Mouse (Mus musculus): ENCODE results near the gene Kcnk15.

The Kcnk15 gene

DNA sequence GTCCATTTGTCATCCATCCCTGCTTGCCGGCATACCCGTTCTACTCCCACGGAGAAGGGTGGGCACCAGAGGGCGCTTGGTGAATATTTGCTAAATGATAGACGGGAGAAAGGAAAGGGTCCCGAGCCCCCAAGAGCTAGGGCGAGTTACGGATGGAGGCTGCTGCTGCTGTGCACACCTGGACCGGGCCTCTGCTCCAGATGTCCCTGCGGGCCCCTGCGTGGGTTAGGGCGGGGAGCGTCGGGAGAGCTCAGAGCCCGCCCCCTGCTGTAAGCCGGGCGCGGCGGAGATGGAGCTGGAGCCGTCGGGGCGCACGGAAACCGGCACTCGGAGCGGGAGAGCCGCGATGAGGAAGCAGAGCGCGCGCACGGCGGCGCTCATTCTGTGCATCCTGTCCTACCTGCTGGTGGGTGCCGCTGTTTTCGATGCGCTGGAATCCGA lies at the start of gene Kcnk15:
Gene Kcnk15 (plus strand): TSS at position 191 of the 441 bp plus-strand sequence.
- no peak for DNase-seq (ENCODE audit: low read depth, low spot score)

- DNase-seq (ENCODE audit: low read depth, low spot score): no peak
Observed at GRCm38 (mm10) chr2:163803838-163804237, 49.6 kb upstream of the Kcnk15 start.

- DNase-seq (ENCODE audit: low read depth, low spot score): peak; percentile 38
Observed at GRCm38 (mm10) chr2:163809166-163809565, 44.3 kb upstream of the Kcnk15 start.

- no peak for DNase-seq (ENCODE audit: low read depth, low spot score)
Observed at GRCm38 (mm10) chr2:163809704-163810103, 43.7 kb upstream of the Kcnk15 start.

GRCm38 (mm10) chr2:163813077-163813476 lies 40.4 kb upstream of the Kcnk15 start:
- DNase-seq (ENCODE audit: low read depth, low spot score): no peak

GRCm38 (mm10) chr2:163814739-163815465 lies 38.5 kb upstream of the Kcnk15 start:
- no peak for DNase-seq (ENCODE audit: low read depth, low spot score)

DNA sequence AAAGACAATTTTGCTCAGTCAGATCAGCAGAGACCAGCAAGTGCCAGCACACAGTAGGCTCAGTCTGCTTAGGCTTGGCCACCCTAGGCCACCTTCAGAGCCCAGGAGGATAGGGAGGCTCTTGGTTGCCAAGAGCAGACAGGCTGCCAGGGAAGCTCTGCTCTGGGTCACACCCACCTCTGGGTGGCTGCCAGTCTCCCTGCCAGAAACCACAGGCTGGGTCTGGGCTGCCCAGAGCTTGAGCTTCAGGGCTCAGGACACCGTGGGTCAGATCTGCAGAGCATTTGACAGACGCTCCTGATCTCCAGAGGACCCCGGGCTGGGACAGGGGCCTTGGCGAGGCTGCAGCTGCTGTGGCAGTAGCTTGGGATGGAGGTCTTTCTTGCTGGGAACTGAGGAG lies 32.8 kb upstream of the Kcnk15 start, which contains the start of gene Ccn5:
Gene Ccn5 (plus strand): TSS at position 255 of the 400 bp plus-strand sequence.
- DNase-seq (ENCODE audit: low read depth, low spot score): no peak

DNA sequence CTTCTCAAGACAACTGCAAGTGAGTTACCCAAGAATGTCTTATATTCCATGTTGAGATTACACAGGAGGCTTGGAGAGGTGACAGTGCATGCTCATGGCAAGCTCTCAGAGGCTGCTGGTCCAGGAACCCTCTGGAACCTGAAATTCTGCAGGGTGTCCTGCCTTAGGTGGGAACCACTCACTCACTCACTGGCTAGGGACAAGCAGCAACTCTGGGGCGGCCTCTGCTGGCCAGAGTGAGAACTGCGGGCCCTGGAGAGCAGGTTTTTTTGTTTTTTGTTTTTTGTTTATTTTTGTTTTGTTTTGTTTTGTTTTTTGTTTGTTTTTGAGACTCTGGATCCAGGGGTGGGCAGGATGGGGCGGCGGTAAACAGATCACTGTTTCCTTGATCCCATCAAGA lies 30.2 kb upstream of the Kcnk15 start:
- DNase-seq (ENCODE audit: low read depth, low spot score): no peak

- no peak for DNase-seq (ENCODE audit: low read depth, low spot score)
Observed at GRCm38 (mm10) chr2:163823771-163824170, 29.7 kb upstream of the Kcnk15 start.

- no peak for DNase-seq (ENCODE audit: low read depth, low spot score)
Observed at GRCm38 (mm10) chr2:163825861-163826260, 27.6 kb upstream of the Kcnk15 start.

- DNase-seq (ENCODE audit: low read depth, low spot score): no peak
Observed at GRCm38 (mm10) chr2:163826494-163826893, 27.0 kb upstream of the Kcnk15 start.

DNA sequence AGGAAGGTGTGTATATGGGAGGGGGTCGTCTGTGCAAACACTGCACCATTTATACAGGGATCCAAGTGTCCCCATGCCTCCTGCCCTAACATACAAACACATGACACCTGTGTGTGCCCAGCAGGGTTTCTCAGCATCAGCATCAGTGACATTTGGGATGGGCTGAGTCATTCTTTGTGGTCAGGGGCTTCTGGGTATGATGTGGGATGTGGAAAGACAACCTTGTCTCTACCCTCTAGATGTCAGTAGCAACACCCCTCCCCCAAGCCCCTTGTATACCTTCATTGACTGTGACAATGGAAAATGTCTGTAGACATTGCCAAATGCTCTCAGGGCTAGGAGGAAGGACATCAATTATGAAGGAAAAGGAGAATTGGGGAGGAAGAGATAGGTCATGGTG lies 22.3 kb upstream of the Kcnk15 start:
- no peak for DNase-seq (ENCODE audit: low read depth, low spot score)

DNA sequence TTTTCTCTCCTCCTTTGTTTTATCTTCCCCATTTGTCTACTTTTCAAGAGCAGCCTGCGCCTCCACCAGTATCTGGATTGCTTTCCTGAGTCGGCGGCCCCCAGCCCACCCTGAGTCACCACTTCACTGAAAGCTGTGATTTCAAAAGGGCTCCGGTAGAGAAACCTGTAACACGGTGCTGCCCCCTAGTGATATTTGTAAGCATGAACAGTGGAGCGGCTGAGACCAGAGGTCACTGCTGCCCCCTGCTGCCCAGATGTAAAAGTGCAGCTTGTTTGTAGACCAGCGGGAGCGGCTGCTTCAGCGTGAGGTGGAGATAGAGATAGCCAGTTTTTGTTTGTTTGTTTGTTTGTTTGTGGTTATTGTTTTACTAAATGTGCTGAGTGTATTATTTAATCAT lies 15.4 kb upstream of the Kcnk15 start:
- DNase-seq (ENCODE audit: low read depth, low spot score): peak; percentile 28

DNA sequence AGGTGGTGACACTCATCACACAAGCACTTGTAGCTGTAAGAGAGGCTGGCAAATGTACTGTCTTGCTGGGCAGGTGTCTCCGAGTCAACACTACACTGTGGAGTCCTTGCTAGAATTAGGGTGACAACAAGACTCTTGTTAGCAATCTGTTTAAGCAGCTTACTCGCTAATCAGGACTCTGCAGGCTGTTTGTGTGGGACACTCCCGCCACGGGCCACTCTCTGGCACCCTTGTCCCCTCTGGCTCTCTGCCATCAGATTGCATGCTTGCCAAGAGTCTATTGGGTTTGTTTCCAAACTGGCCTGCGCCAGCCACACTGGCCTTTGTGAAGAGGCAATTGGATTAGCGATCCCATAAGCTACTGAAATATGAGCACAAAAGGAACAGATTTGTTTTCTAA lies 13.9 kb upstream of the Kcnk15 start:
- no peak for DNase-seq (ENCODE audit: low read depth, low spot score)

DNA sequence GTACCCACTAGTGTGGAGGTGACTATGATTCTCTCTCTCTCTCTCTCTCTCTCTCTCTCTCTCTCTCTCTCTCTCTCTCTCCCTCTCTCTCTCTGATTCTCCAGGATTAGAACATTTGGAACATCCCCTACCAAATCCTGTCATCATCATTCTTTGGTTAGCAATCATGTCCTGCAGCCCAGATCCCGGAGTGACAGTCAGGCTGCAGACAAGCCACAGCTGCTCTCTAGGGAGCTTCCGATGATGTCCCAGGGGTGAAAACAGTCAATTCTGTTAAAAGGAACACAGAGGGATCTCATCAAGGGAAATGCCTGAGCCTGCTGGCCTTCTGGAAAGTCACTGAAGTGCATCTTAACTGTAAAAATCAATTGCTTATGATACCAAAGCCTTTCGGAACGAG lies 11.4 kb upstream of the Kcnk15 start:
- no peak for DNase-seq (ENCODE audit: low read depth, low spot score)

DNA sequence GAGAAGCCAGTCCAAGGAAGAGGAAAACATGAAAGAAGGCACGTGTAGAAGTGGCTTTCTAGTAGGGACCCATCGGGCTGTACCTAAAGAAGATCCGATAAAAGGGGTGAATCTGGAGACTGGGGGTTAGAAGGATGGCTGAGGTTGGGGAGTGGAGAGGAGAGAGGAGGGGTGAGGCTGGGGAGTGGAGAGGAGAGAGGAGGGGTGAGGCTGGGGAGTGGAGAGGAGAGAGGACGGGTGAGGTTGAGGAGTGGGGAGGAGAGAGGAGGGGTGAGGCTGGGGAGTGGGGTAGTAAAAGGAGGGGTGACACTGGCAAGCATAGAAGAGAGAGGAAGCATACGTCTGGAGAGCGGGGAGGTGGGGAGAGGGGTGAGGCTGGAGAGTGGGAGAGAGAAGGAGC lies 3.8 kb downstream of the Kcnk15 start:
- DNase-seq (ENCODE audit: low read depth, low spot score): no peak

- DNase-seq (ENCODE audit: low read depth, low spot score): no peak
Observed at GRCm38 (mm10) chr2:163858254-163858947, 5.0 kb downstream of the Kcnk15 start.

DNA sequence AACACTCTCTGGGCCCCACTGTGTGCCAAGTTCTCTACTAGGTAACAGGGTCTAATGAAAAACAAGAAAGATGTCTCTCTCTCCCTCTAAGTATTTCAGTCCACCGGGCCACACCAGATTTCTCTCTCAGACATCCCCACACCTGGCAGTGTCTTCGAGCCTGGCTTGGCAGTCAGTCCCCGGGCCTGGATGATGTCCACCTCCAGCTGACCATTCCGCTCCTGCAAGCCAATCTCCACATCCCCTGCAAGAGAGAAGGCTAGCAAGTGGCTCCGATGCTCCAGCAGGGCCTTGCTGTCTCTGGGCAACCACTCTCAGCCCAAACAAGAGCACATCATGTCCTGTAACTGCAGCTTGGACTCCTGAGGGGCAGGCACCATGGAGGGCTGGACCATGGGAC lies 11.9 kb downstream of the Kcnk15 start:
- DNase-seq (ENCODE audit: low read depth, low spot score): no peak

GRCm38 (mm10) chr2:163866061-163866460 lies 12.6 kb downstream of the Kcnk15 start:
- DNase-seq (ENCODE audit: low read depth, low spot score): no peak

GRCm38 (mm10) chr2:163869783-163870182 lies 16.3 kb downstream of the Kcnk15 start:
- no peak for DNase-seq (ENCODE audit: low read depth, low spot score)

- no peak for DNase-seq (ENCODE audit: low read depth, low spot score)
Observed at GRCm38 (mm10) chr2:163871266-163871665, 17.8 kb downstream of the Kcnk15 start.

DNA sequence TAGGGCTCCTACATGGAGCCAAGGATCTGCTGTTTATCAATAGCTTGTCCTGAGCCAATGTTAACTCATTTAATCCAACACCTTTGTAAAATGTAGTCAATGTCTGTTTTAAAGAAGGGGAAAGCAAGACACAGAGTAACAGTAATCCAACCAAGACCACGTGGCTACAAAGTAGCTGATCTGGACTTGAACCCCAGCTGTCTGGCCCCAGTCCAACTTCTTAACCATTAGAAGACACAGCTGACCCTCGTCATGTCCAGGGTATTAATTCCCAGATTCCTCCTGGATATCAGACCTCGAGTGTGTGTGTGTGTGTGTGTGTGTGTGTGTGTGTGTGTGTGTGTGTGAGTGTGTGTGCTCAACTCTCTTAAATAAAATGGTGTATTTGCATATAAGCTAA lies 18.5 kb downstream of the Kcnk15 start:
- DNase-seq (ENCODE audit: low read depth, low spot score): no peak

DNA sequence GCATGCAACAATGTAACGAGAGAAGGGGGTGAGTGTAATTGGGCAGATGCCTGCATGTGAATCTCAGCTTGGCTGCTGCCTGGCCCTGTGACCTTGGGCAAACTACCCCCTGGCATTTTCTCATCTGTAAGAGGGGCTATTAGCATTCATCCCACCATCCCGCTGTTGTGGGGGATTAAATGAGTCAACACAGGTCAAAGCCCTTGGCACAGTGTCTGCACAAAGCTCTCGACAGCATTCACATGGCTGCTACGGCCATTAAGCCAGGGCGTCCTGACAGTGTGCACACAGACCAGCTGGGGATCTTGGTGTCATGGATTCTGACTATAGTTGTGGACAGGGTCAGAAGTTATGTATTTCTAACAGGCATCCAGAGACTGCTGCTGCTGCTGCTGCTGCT lies 21.4 kb downstream of the Kcnk15 start:
- DNase-seq (ENCODE audit: low read depth, low spot score): no peak

All from telencephalon, adult 2 months (tissue).